Mouse (Mus musculus) testis, adult 2 months (tissue): ENCODE data around the gene Hsd17b6. TPM values are rescaled to one million over a fixed set of nuclear protein-coding genes. Genes with fewer than 3 reads are reported as not detected.
A peak's percentile ranks its signal among the peaks of the same experiment; 100 is the strongest.

ENCODE experiments used
- H3K27ac ChIP-seq: fragments of 200-500 bp; 2 replicates; pipeline ENCODE4 v1.5.1; 2012; ENCODE audit warnings: low read depth, low read length; ENCODE audit not compliant: control insufficient read depth, insufficient read depth
- H3K27me3 ChIP-seq: fragments of 200-500 bp; 2 replicates; pipeline ENCODE4 v1.6.1; 2012; ENCODE audit warnings: mild to moderate bottlenecking, low read length, moderate library complexity; ENCODE audit not compliant: control insufficient read depth, insufficient read depth
- H3K36me3 ChIP-seq: fragments of 200-500 bp; 2 replicates; pipeline ENCODE4 v1.6.1; 2012; ENCODE audit warnings: mild to moderate bottlenecking, low read length; ENCODE audit not compliant: control insufficient read depth, insufficient read depth
- H3K4me1 ChIP-seq: fragments of 200-500 bp; 2 replicates; pipeline ENCODE4 v1.6.1; 2012; ENCODE audit warnings: low read length; ENCODE audit not compliant: control insufficient read depth, insufficient read depth
- H3K4me3 ChIP-seq: fragments of 200-500 bp; 2 replicates; pipeline ENCODE4 v1.5.1; 2012; ENCODE audit warnings: low read depth, mild to moderate bottlenecking, low read length, moderate library complexity, mixed read lengths; ENCODE audit not compliant: control insufficient read depth
- CTCF ChIP-seq: fragments of 200-500 bp; IDR thresholded peaks from 2 replicates; pipeline ENCODE4 v1.5.1; 2012; ENCODE audit warnings: low read depth, mild to moderate bottlenecking, inconsistent platforms, low read length, moderate library complexity; ENCODE audit not compliant: control insufficient read depth, insufficient read depth, insufficient replicate concordance
- POLR2A ChIP-seq: fragments of 200-500 bp; IDR thresholded peaks from 2 replicates; pipeline ENCODE4 v1.6.1; 2012; ENCODE audit warnings: low read depth, mild to moderate bottlenecking, inconsistent platforms, low read length, moderate library complexity; ENCODE audit not compliant: control insufficient read depth
- polyA plus RNA-seq: library from polyadenylated mRNA; depleted of rRNA; stranded (reverse); fragments of >200 nt; gene quantifications from 2 replicates; pipeline ENCODE4 v1.2.3, GENCODE M21; 2012

Hsd17b6 gene
- polyA plus RNA-seq, 1 experiment, result not detected

DNA sequence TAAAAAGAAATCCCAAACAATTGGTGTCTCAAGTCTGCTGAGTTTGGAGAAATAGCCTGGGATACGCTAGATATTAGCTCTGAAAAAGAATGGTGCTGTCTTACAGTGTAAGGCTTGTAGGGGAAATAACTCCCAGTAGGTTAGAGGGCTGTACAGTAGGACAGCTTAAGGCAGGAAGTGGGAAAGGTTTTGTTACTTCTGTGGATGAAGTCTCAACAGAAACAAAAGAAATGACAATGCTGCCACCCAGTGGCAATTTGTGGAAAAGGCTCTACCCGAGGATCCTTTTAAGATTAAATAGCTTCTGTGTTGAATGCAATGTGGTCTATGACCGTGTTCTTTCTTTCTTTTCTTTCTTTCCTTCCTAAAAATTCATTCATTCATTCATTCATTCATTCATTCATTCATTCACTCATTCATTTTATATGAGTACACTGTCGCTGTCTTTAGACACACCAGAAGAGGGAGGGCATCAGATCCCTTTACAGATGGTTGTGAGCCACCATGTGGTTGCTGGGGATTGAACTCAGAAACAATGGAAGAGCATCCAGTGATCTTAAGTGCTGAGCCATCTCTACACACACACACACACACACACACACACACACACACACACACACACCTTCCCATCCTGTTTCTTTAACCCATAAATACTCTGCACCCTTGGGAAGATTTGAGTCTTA is 937 bp upstream of the Hsd17b6 start:
- Histone ChIP-seq H3K36me3 (no peaks in the 10 kb centered on the region), H3K4me3 (no peak overlapping the region), H3K27me3 (no peaks in the 10 kb centered on the region), H3K4me1 (no peaks in the 10 kb centered on the region), H3K27ac (no peak overlapping the region)
- TF ChIP-seq CTCF (no peak), POLR2A (no peak)

DNA sequence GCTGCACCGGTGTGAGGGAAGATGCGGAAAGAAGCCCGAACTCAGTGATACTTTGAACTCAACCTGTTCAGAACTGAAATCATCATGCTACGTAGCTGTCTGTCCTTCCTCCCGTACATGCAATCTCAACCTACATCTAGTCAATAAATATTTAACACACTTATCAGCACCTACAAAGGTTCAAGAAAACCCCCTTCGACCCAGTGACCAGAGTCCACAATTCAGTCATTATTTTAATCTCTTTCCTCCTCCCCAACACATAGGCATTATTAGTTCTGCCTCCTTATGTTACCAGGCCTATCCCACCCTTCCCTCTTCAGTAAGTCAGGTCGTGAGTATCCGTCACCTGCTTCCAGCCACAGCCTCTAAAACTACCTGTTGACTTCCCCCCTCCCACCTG is 1.9 kb downstream of the Hsd17b6 start:
- Histone ChIP-seq H3K36me3 (no peaks in the 10 kb centered on the region), H3K4me3 (no peak overlapping the region), H3K4me1 (no peaks in the 10 kb centered on the region), H3K27ac (no peak overlapping the region), H3K27me3 (no peaks in the 10 kb centered on the region)
- no peak for TF ChIP-seq CTCF
- no peak for TF ChIP-seq POLR2A

DNA sequence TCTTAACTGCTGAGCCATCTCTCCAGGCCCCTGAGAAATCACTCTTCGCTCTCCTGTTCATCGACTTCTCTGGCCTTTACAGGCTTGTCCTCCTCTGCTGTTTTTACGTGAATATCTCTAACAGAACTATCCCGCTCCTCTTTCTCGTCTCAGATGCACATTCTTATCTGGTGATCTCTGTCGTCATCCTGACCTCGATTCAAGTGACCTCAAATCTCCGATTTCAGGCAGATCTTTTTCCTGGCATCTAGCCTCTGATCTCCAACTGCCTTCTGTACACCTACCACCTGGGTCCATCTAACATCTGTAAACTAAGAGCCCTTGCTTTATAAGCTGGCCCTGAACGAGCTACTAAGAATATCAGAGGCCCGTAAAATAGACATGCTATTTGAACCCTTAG is 2.5 kb downstream of the Hsd17b6 start:
- H3K27me3 ChIP-seq, result no peaks in the 10 kb centered on the region
- H3K4me3 ChIP-seq, result no peak overlapping the region
- H3K4me1 ChIP-seq, result no peaks in the 10 kb centered on the region
- TF ChIP-seq CTCF (no peak), POLR2A (no peak)
- H3K27ac ChIP-seq, result no peak overlapping the region
- H3K36me3 ChIP-seq, result no peaks in the 10 kb centered on the region

DNA sequence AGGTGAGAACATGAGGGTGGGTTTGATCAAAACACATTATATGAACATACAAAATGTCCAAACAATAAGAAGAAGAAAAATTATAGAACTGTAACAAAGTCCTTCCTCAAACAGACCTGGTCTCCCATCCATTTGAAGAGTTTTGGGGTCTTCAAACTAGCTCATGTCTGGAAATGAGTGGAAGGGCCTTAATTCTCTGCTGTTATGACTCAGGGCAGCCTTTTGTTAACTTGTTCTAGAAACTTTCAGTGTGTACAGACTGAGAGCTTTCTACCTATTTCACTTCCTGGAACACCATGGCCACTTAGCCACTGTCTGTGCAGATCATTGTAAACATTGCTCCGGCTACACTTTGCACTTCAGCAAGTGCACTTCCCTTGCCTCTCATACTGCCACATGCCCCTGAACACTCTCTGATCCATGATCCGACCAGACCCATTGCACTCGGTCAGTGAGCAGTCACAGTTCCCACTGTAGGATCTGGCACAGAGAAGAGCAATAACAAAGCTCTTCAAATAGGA is 4.1 kb downstream of the Hsd17b6 start:
- H3K27ac ChIP-seq, result no peak overlapping the region

DNA sequence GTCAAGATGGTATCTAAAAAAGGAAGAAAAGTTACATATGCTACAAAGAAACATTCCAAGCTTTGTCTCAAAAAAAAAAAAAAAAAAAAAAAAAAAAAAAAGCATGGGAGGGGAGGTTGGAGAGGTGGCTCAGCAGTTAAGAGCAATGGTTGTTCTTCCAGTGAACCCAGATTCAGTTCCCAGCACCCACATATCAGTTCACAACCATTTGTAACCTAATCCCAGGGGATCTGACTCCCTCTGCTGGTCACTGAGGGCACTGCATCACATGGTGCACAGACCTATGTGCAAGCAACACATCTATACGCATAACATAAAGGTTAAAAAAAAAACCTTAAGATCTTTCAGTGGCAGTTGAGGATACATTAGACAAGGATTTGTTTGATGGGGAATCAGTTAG is 9.2 kb downstream of the Hsd17b6 start:
- H3K36me3 ChIP-seq, result no peaks in the 10 kb centered on the region
- no peaks in the 10 kb centered on the region for H3K4me1 ChIP-seq
- TF ChIP-seq POLR2A, result no peak
- TF ChIP-seq CTCF, result peak; percentile 80; the same call in 1 of the 2 replicates
- no peak overlapping the region for H3K27ac ChIP-seq
- H3K4me3 ChIP-seq, result no peak overlapping the region
- no peaks in the 10 kb centered on the region for H3K27me3 ChIP-seq

More for the DNA sequence above, 4.1 kb downstream of the Hsd17b6 start:
- H3K27me3 ChIP-seq, result no peaks in the 10 kb centered on the region
- H3K4me3 ChIP-seq, result no peak overlapping the region
- no peaks in the 10 kb centered on the region for H3K36me3 ChIP-seq
- H3K4me1 ChIP-seq, result no peaks in the 10 kb centered on the region
- no peak for TF ChIP-seq POLR2A
- no peak for TF ChIP-seq CTCF

DNA sequence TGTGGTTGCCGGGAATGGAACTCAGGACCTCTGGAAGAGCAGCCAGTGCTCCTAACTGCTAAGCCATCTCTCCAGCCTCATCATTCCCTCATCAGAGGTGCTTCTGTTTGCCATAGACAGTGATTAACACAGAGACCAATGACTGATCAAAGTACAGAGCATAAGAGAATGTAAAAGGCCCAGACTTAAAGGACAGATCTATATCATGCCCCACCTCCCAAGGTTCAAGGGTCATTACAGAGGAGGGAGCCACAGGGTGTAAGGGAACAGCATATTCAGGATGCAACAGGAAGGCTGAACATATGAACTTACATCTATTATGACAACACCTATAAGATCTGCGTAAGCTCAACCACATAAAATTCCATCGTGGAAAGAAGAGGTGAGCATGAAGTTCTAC is 10.7 kb downstream of the Hsd17b6 start:
- Histone ChIP-seq H3K4me3 (no peak overlapping the region), H3K36me3 (no peaks in the 10 kb centered on the region), H3K27ac (no peak overlapping the region), H3K4me1 (no peaks in the 10 kb centered on the region), H3K27me3 (no peaks in the 10 kb centered on the region)
- no peak for TF ChIP-seq CTCF
- TF ChIP-seq POLR2A, result no peak

DNA sequence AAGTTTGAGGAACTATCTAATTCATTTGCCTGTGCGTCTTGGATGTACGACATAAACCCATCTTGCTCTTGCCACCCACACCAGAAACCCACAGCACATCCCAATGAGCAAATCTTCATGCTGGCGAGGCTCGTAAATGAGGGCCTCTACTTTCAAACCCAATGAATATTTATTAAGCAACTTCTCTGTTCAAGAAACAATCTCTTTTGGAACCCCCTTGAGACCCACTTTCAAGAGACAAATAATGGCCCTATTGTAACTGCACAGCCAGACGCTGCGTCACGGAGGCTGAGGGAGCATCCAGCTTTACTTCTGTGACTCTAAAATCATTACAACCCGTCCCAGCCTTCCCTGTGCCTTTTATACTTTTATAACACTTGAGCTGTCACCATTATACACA is 21.8 kb downstream of the Hsd17b6 start:
- TF ChIP-seq POLR2A (no peak), CTCF (no peak)
- no peak overlapping the region for H3K27ac ChIP-seq
- H3K4me3 ChIP-seq, result no peak overlapping the region
- H3K36me3 ChIP-seq, result no peaks in the 10 kb centered on the region
- no peaks in the 10 kb centered on the region for H3K27me3 ChIP-seq
- no peaks in the 10 kb centered on the region for H3K4me1 ChIP-seq

DNA sequence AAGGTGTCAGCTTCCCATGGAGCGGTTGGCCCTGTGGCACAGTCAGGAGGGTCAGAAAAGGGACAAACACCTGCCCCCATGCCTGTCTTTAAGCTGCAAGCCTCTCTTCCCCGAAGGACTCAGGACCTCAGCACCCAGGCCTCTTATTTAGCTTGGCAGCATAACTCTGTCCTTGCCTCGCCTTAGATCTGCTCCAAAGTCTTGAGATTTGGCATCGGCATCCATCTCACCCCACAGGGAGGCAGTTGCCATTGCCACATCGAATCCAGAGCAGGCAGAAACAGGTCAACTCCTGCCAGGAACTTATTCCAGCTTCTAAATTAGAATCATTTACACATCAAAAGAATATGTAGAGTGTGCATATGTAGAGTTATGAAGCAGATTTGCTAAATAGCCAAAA is 22.8 kb downstream of the Hsd17b6 start:
- Histone ChIP-seq H3K36me3 (no peaks in the 10 kb centered on the region), H3K27ac (no peak overlapping the region), H3K4me1 (no peaks in the 10 kb centered on the region), H3K4me3 (no peak overlapping the region), H3K27me3 (no peaks in the 10 kb centered on the region)
- no peak for TF ChIP-seq POLR2A
- TF ChIP-seq CTCF, result no peak
